Mouse (Mus musculus) activated CD4-positive, CD25-positive, alpha-beta regulatory T cell, adult 4 months (primary cell): ENCODE measurements around the gene Olfr1229. TPM values are rescaled to one million over a fixed set of nuclear protein-coding genes. Genes with fewer than 3 reads are reported as not detected.

ENCODE experiments used
- ATAC-seq: one replicate; pipeline ENCODE4 v1.8.0; 2017
- polyA plus RNA-seq, 2 experiments: library from polyadenylated mRNA; unstranded; fragments of 100-300 nt; shearing (Covaris generic); gene quantifications; one replicate each; pipeline ENCODE4 v1.2.1; 2017

Olfr1229 gene
- polyA plus RNA-seq: not detected

DNA sequence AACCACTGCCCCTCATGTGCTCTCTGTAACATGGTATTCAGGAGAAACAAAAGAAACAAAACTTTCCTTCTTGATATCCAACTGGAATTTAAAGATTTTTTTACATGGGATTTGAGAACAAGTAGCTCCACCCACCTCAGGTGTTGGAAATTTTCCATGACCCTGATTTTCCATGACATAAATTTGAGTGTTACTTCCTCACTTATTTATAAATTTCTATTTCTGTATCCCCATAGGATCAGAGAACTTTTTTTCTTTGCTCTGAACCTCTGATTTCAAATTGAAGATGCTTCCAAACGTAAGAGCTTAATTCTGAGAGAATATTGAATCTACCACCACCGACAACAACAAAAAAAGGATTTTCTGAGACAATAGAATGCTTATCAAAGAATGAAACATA is at the start of gene Olfr1229:
Gene Olfr1229, minus strand, starts transcription at position 101 of the 400 bp plus-strand sequence.
- ATAC-seq: no peak

DNA sequence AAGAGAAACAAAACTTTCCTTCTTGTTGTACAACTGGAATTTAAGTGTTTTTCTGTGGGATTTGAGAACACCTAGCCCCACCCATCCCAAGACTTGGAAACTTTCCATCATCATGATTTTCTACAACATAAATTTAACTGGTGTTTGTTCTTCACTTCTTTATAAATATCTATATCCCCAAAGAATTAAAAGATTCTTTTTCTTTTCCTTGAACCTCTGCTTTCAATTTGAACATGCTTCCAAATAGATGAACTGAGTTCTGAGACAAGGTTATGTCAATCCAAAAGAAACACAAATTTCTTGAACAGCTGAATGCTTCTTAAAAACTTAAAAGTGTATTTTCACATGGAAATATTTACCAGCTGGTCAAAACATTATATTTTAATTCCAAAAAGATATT is 41.8 kb upstream of the Olfr1229 start, which contains the start of gene Olfr1232:
Gene Olfr1232, minus strand, starts transcription at position 101 of the 400 bp plus-strand sequence.
- no peak for ATAC-seq

DNA sequence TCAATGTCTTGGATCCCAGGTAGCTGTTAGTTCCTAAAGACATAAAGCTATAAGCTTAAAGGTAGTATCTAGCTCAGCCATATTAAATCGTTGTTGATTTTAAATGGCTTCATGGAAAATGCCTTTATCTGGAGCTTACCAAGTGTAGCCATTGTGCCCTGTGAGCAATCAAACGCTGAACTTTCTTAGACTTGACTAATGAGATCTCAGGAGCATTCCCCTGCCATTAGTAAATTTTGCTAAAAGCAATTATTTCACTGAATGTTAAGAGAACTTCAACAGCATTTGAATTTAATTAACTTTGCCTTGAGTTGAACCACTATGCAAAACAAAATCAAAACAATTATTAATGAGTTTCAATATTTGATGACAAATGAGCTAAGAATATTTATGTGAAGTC is 19.2 kb upstream of the Olfr1229 start, which contains the start of gene Olfr1231:
Gene Olfr1231, minus strand, starts transcription at position 101 of the 400 bp plus-strand sequence.
- ATAC-seq: no peak

DNA sequence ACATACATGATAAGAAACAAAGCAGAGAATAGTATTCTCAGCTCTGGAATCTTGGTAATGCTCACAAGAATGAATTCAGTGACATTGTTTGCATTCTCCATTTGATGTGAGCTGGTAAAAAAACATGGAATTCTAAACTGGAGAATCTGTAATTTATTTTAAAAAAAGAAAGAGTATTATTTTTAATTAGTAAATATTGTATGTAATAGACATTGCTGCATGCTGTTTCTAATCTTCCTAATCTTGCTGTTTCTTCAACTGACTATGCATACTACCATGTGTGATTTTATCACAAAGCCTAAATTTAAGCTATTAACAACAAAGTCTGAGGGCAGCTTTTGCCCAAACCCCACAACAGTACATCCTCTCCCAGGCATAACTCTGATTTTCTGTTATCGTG is 9.4 kb upstream of the Olfr1229 start, which contains the start of gene Olfr1230:
Gene Olfr1230, minus strand, starts transcription at position 101 of the 400 bp plus-strand sequence.
- no peak for ATAC-seq

DNA sequence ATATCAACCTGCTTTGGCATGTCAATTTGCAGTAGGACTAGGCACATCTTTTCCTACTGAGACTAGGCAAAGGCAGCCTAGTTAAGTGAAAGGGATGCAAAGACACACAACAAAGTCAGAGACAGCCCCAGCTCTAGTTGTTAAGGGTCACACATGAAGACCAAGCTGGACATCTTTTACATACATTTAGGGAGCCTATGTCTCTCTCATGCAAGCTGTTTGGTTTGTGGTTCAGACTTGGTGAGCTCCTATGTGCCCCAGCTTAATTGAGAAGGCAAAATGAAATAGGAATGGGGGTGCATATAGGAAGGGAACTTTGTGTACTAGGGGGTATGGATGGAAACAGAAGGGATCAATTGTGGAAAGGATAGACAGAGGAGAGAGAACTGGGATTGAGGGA is 33.9 kb downstream of the Olfr1229 start, which contains the start of gene Olfr1228:
Gene Olfr1228, minus strand, starts transcription at position 101 of the 400 bp plus-strand sequence.
- ATAC-seq: no peak

Other genes starting within 250 kb of the Olfr1229 start
- gene Olfr1218, start 226.8 kb downstream of the Olfr1229 start, polyA plus RNA-seq: not detected
- not detected for gene Olfr1219, start 204.5 kb downstream of the Olfr1229 start, polyA plus RNA-seq
- under 1 TPM in 1 of 2 experiments, not detected in 1; 0.08 TPM for gene Olfr1220, start 181.2 kb downstream of the Olfr1229 start, polyA plus RNA-seq
- gene Olfr1221, start 170.7 kb downstream of the Olfr1229 start, polyA plus RNA-seq: not detected
- gene Olfr1222, start 155.0 kb downstream of the Olfr1229 start, polyA plus RNA-seq: not detected
- not detected for gene Olfr1223, start 136.5 kb downstream of the Olfr1229 start, polyA plus RNA-seq
- not detected for gene Olfr1224-ps1, start 123.9 kb downstream of the Olfr1229 start, polyA plus RNA-seq
- not detected for gene Olfr1225, start 113.3 kb downstream of the Olfr1229 start, polyA plus RNA-seq
- gene Olfr1226, start 88.0 kb downstream of the Olfr1229 start, polyA plus RNA-seq: not detected
- gene Olfr1228, start 34.0 kb downstream of the Olfr1229 start, polyA plus RNA-seq: not detected
- not detected for gene Olfr1230, start 9.3 kb upstream of the Olfr1229 start, polyA plus RNA-seq
- not detected for gene Olfr1231, start 19.1 kb upstream of the Olfr1229 start, polyA plus RNA-seq
- gene Olfr1232, start 41.7 kb upstream of the Olfr1229 start, polyA plus RNA-seq: not detected
- under 1 TPM in 1 of 2 experiments, not detected in 1; 0.05 TPM for gene Olfr1233, start 54.4 kb upstream of the Olfr1229 start, polyA plus RNA-seq
- gene Olfr1234, start 76.9 kb upstream of the Olfr1229 start, polyA plus RNA-seq: not detected
- gene Olfr1238, start 121.7 kb upstream of the Olfr1229 start, polyA plus RNA-seq: not detected
- gene Olfr1239, start 132.4 kb upstream of the Olfr1229 start, polyA plus RNA-seq: not detected
- gene Olfr1240, start 155.0 kb upstream of the Olfr1229 start, polyA plus RNA-seq: not detected
- not detected for gene Olfr1241, start 199.1 kb upstream of the Olfr1229 start, polyA plus RNA-seq
- not detected for gene Olfr1242, start 210.3 kb upstream of the Olfr1229 start, polyA plus RNA-seq
- not detected for gene Olfr1243, start 243.5 kb upstream of the Olfr1229 start, polyA plus RNA-seq